Mouse (Mus musculus) heart, postnatal 25 days (tissue): ENCODE measurements around the gene A130010J15Rik. TPM values are rescaled to one million over a fixed set of nuclear protein-coding genes. Genes with fewer than 3 reads are reported as not detected.

Source experiments
- total RNA-seq, 2 experiments: library from RNA; stranded (reverse); gene quantifications; 2 replicates each; pipeline ENCODE4 v1.2.3; 2021

A130010J15Rik gene
- total RNA-seq, 2 experiments from 2014 or later: 2.9 to 3.0 TPM

Other genes starting within 250 kb of the A130010J15Rik start
- gene Syt14, start 132.3 kb upstream of the A130010J15Rik start, total RNA-seq: under 1 TPM; 0.23 to 0.42 TPM
- 1 to 10 TPM; 8.2 to 9.5 TPM for gene Diexf, start 37.8 kb upstream of the A130010J15Rik start, total RNA-seq
- 1 to 10 TPM; 2.4 to 3.5 TPM for gene Irf6, start 14.9 kb upstream of the A130010J15Rik start, total RNA-seq
- 1 to 10 TPM; 1.1 to 1.4 TPM for gene Traf3ip3, start 33.7 kb downstream of the A130010J15Rik start, total RNA-seq
- 10 to 100 TPM; 13.7 to 14.9 TPM for gene Lamb3, start 39.7 kb downstream of the A130010J15Rik start, total RNA-seq
- 1 to 10 TPM; 6.7 to 7.2 TPM for gene Hsd11b1, start 96.0 kb downstream of the A130010J15Rik start, total RNA-seq
- gene G0s2, start 105.2 kb downstream of the A130010J15Rik start, total RNA-seq: 10 to 100 TPM; 64.5 to 74.4 TPM
- gene Camk1g, start 202.3 kb downstream of the A130010J15Rik start, total RNA-seq: under 1 TPM; 0.39 to 0.62 TPM